9 mouse cellular contexts compared by ENCODE assay signal in the genomic region with DNA sequence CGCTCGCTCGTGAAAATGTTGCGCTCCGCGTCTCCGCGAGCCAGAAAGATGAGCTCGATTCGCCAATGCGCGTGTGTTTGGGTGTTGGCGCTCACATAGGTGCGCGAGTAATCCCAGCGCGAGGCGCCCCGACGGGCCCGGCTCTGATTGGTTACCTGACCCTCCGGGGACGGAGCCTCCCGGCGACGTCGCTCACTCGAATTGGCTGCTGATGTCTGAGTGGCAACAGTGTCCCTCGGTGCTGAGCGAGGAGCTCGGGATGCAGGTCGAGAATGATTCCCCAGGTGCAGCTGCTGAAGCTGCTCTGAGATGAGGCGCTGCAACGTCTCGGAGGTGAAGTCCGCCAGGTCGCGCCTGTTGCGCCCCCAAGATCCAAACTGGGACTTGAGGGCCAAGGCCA. TPM values are rescaled to one million over a fixed set of nuclear protein-coding genes. Genes with fewer than 3 reads are reported as not detected.
DNase-seq lines count a peak whose midpoint lies in the region; ATAC-seq and TF ChIP-seq lines count a peak whose summit lies in the region.
"Had no signal": no experiment of that assay in that cellular context is flagged by ENCODE, and none has a peak within 500 bp of the region (broad histone marks: within the 10 kb centered on the region; RNA-seq: fewer than 3 reads in every experiment).

No protein-coding gene starts in this region.

- H3K36me3 ChIP-seq in E14TG2a.4 (ENCODE audit: insufficient read depth, low read length), result no peaks in the 10 kb centered on the region
- H3K36me3 ChIP-seq in forebrain, embryonic 12.5 days (replicated peaks), result peaks cover 16% of the 10 kb centered on the region; the same call in 1 of the 2 replicates
- H3K36me3 ChIP-seq in limb, embryonic 15.5 days, result no peaks in the 10 kb centered on the region

- peak overlapping the region; percentile 70 for H3K4me3 ChIP-seq in E14TG2a.4 (replicated peaks; ENCODE audit: low read length)
- peak overlapping the region; percentile 28 for H3K4me3 ChIP-seq in forebrain, embryonic 12.5 days (replicated peaks)
- H3K4me3 ChIP-seq in limb, embryonic 15.5 days, result peak overlapping the region; percentile 15
- H3K4me3 ChIP-seq: erythroblast, embryonic 14.5 days had no signal

- H3K27ac ChIP-seq in forebrain, embryonic 12.5 days, result no peak overlapping the region
- no peak overlapping the region for H3K27ac ChIP-seq in limb, embryonic 15.5 days

- H3K9me3 ChIP-seq in E14TG2a.4 (ENCODE audit: low read length), result no peaks in the 10 kb centered on the region
- H3K9me3 ChIP-seq in forebrain, embryonic 12.5 days, result no peaks in the 10 kb centered on the region
- no peaks in the 10 kb centered on the region for H3K9me3 ChIP-seq in limb, embryonic 15.5 days

- no peak overlapping the region; the same call in 1 of the 2 replicates for H3K9ac ChIP-seq in forebrain, embryonic 12.5 days
- no peak overlapping the region for H3K9ac ChIP-seq in limb, embryonic 15.5 days

- peak; percentile 82 for DNase-seq in ES-CJ7 (ENCODE audit: low read depth, low spot score)
- no peak for DNase-seq in left cerebral cortex, postnatal 25 days (ENCODE audit: low spot score in 2 of 2)
- DNase-seq in layer of hippocampus, adult 11-12 months (ENCODE audit: low spot score), result no peak
- no peak for DNase-seq in adrenal gland, adult (ENCODE audit: inconsistent age in 2 of 2, low spot score in 1 of 2)

- peaks cover 82% of the 10 kb centered on the region for H3K27me3 ChIP-seq in E14TG2a.4 (ENCODE audit: insufficient read depth, low read length)
- peaks cover 59% of the 10 kb centered on the region for H3K27me3 ChIP-seq in forebrain, embryonic 12.5 days
- H3K27me3 ChIP-seq in limb, embryonic 15.5 days, result peaks cover 60% of the 10 kb centered on the region

- H3K4me2 ChIP-seq in forebrain, embryonic 12.5 days, result peak overlapping the region; percentile 48
- H3K4me2 ChIP-seq in limb, embryonic 15.5 days, result peak overlapping the region; percentile 22; the same call in 1 of the 2 replicates

- intact Hi-C loops in left cerebral cortex, postnatal 25 days (cut with DNase I), result no loop called here

- WGBS in forebrain, embryonic 12.5 days, result 4% methylated on average over 39 of the region's 39 CpGs
- WGBS in limb, embryonic 15.5 days, result 4% methylated on average over 39 of the region's 39 CpGs

- peaks cover 20% of the 10 kb centered on the region for H3K4me1 ChIP-seq in E14TG2a.4 (replicated peaks; ENCODE audit: low read depth, low read length)
- H3K4me1 ChIP-seq in forebrain, embryonic 12.5 days, result peaks cover 24% of the 10 kb centered on the region
- H3K4me1 ChIP-seq in limb, embryonic 15.5 days, result peaks cover 8% of the 10 kb centered on the region; the same call in 1 of the 2 replicates

- no peak for TF ChIP-seq CTCF in E14TG2a.4 (conservative IDR thresholded peaks at IDR 0.05; ENCODE audit: low read length)

- peak; percentile 66 for ATAC-seq in forebrain, embryonic 12.5 days (ENCODE audit: low FRiP score)
- ATAC-seq in limb, embryonic 15.5 days (ENCODE audit: insufficient number of reproducible peaks, low FRiP score, low TSS enrichment, low read depth), result no peak
- ATAC-seq: lung, postnatal 0 days had no signal

RNA-seq across cellular contexts. Expression of gene Disp3, which starts 16.1 kb away (rescaled TPM):
- polyA plus RNA-seq in forebrain, embryonic 12.5 days (2016; fragmentation: Nextera tagmentation; extraction: Ambion mirVana), result 4.8 and 4.9 TPM in 2 replicates
- 0.07 and 0.13 TPM in 2 replicates for polyA plus RNA-seq in limb, embryonic 15.5 days (2015; fragmentation: Nextera tagmentation; extraction: Ambion mirVana)
- 10 to 100 TPM; 25.8 to 29.1 TPM for total RNA-seq in left cerebral cortex, postnatal 25 days (2021)
- polyA plus RNA-seq: erythroblast, embryonic 14.5 days had no signal

Comparison
In these comparisons a context has a peak if more than half of its experiments do, and no peak if none do; other contexts are left out.
1. H3K4me3 ChIP-seq: peak in every context shown above with its lines; median percentile 70 in E14TG2a.4; 28 in forebrain, embryonic 12.5 days; 15 in limb, embryonic 15.5 days.